Mouse (Mus musculus) erythroid progenitor cell, adult 5-6 weeks (primary cell): ENCODE results near the gene Ccdc6. TPM values are rescaled to one million over a fixed set of nuclear protein-coding genes. Genes with fewer than 3 reads are reported as not detected.

ENCODE experiments used
- ATAC-seq: replicated peaks from 2 replicates; pipeline ENCODE4 v1.8.0; 2016; ENCODE audit warnings: moderate number of reproducible peaks, mild to moderate bottlenecking, moderate TSS enrichment, inconsistent platforms; ENCODE audit not compliant: poor library complexity, low FRiP score, severe bottlenecking
- total RNA-seq, 2 experiments: library from RNA; stranded (forward) in 1 of 2; stranded (reverse) in 1 of 2; fragments of 150-400 nt in 1 of 2; fragments of 186-747, 209-891 nt in 1 of 2; gene quantifications; 2 replicates each; pipeline versions ENCODE4 v1.2.3 to v1.2.4; 2015 to 2017; ENCODE audit warnings: low replicate concordance in 2 of 2

The Ccdc6 gene
- total RNA-seq, 2 experiments from 2014 or later = 25.2 to 46.6 TPM

GRCm38 (mm10) chr10:70160811-70161210 lies 63.9 kb downstream of the Ccdc6 start:
- ATAC-seq = no peak

- no peak for ATAC-seq
Measured at GRCm38 (mm10) chr10:70161504-70161903, 64.6 kb downstream of the Ccdc6 start.

GRCm38 (mm10) chr10:70163681-70164080 lies 66.8 kb downstream of the Ccdc6 start:
- ATAC-seq = no peak

- no peak for ATAC-seq
Measured at GRCm38 (mm10) chr10:70165877-70166276, 69.0 kb downstream of the Ccdc6 start.

GRCm38 (mm10) chr10:70166427-70166826 lies 69.5 kb downstream of the Ccdc6 start:
- no peak for ATAC-seq

- ATAC-seq = no peak
Measured at GRCm38 (mm10) chr10:70167625-70168024, 70.7 kb downstream of the Ccdc6 start.

GRCm38 (mm10) chr10:70168396-70168795 lies 71.5 kb downstream of the Ccdc6 start:
- ATAC-seq = no peak

- no peak for ATAC-seq
Measured at GRCm38 (mm10) chr10:70169044-70169443, 72.1 kb downstream of the Ccdc6 start.

- peak; percentile 63; the same call in 1 of the 2 replicates for ATAC-seq
Measured at GRCm38 (mm10) chr10:70173314-70173713, 76.4 kb downstream of the Ccdc6 start.

GRCm38 (mm10) chr10:70174494-70175190 lies 77.7 kb downstream of the Ccdc6 start:
- ATAC-seq = no peak

- ATAC-seq = no peak
Measured at GRCm38 (mm10) chr10:70180727-70181126, 83.8 kb downstream of the Ccdc6 start.

GRCm38 (mm10) chr10:70181279-70181972 lies 84.5 kb downstream of the Ccdc6 start:
- ATAC-seq = no peak

GRCm38 (mm10) chr10:70183210-70184080 lies 86.5 kb downstream of the Ccdc6 start:
- no peak for ATAC-seq

GRCm38 (mm10) chr10:70186136-70186535 lies 89.2 kb downstream of the Ccdc6 start:
- no peak for ATAC-seq

GRCm38 (mm10) chr10:70186586-70186985 lies 89.7 kb downstream of the Ccdc6 start:
- ATAC-seq = no peak

GRCm38 (mm10) chr10:70189864-70190263 lies 92.9 kb downstream of the Ccdc6 start:
- no peak for ATAC-seq

GRCm38 (mm10) chr10:70194283-70194682 lies 97.4 kb downstream of the Ccdc6 start:
- ATAC-seq = no peak

- no peak for ATAC-seq
Measured at GRCm38 (mm10) chr10:70195279-70195678, 98.4 kb downstream of the Ccdc6 start.

- ATAC-seq = no peak
Measured at GRCm38 (mm10) chr10:70195786-70196185, 98.9 kb downstream of the Ccdc6 start.

GRCm38 (mm10) chr10:70196666-70197065 lies 99.7 kb downstream of the Ccdc6 start:
- ATAC-seq = no peak
